Mouse (Mus musculus) lung, postnatal 0 days (tissue): ENCODE measurements around the gene B3gntl1.

Experiments
- CTCF ChIP-seq: IDR thresholded peaks from 2 replicates; pipeline ENCODE4 v1.5.1; 2016; ENCODE audit warnings: antibody characterized with exemption, mild to moderate bottlenecking
- EP300 ChIP-seq: IDR thresholded peaks from 2 replicates; pipeline ENCODE4 v1.6.1; 2016; ENCODE audit warnings: antibody characterized with exemption, mild to moderate bottlenecking, control low read depth

GRCm38 (mm10) chr11:121652547-121653305 is 20.2 kb downstream of the B3gntl1 start:
- TF ChIP-seq EP300 (no peak), CTCF (peak; percentile 78)
